Mouse (Mus musculus) colon, adult 2 months (tissue): ENCODE results near the gene Fam50a. TPM values are rescaled to one million over a fixed set of nuclear protein-coding genes. Genes with fewer than 3 reads are reported as not detected.

Experiments used
- polyA plus RNA-seq: library from polyadenylated mRNA; depleted of rRNA; stranded (reverse); fragments of >200 nt; gene quantifications from 2 replicates; pipeline ENCODE4 v1.2.3, GENCODE M21; 2012; rRNA removed

Fam50a gene
- 11.6 and 17.5 TPM in 2 replicates for polyA plus RNA-seq

GRCm38 (mm10) chrX:74312540-74313464 is at the start of gene Fam50a:
Fam50a (plus strand) TSS chrX:74313033.

GRCm38 (mm10) chrX:74270062-74270901 is 42.6 kb upstream of the Fam50a start, which contains the start of gene Rpl10:
Rpl10 (plus strand) TSS chrX:74270812.

GRCm38 (mm10) chrX:74281732-74282394 is 31.0 kb upstream of the Fam50a start, which contains the start of the genes Taz and Dnase1l1:
Taz (plus strand) TSS chrX:74281912.
Dnase1l1 (minus strand) TSS chrX:74282337.

GRCm38 (mm10) chrX:74296538-74297448 is 16.0 kb upstream of the Fam50a start, which contains the start of gene Atp6ap1:
Atp6ap1 (plus strand) TSS chrX:74297097.

GRCm38 (mm10) chrX:74304867-74305700 is 7.7 kb upstream of the Fam50a start, which contains the start of gene Gdi1:
Gdi1 (plus strand) TSS chrX:74304998.

GRCm38 (mm10) chrX:74328725-74329161 is 15.9 kb downstream of the Fam50a start, which contains the start of gene Plxna3:
Plxna3 (plus strand) TSS chrX:74329066.

GRCm38 (mm10) chrX:74353467-74353770 is 40.6 kb downstream of the Fam50a start, which contains the start of gene Lage3:
Lage3 (minus strand) TSS chrX:74353618.

Other genes starting within 250 kb of the Fam50a start
- gene Opn1mw, start 185.6 kb upstream of the Fam50a start, polyA plus RNA-seq: not detected in 2 replicates
- gene Mecp2, start 177.7 kb upstream of the Fam50a start, polyA plus RNA-seq: 3.6 and 3.7 TPM in 2 replicates
- gene Tex28, start 145.2 kb upstream of the Fam50a start, polyA plus RNA-seq: not detected in 2 replicates
- not detected in 2 replicates for gene Tktl1, start 135.8 kb upstream of the Fam50a start, polyA plus RNA-seq
- gene Flna, start 63.2 kb upstream of the Fam50a start, polyA plus RNA-seq: 985 and 1,044 TPM in 2 replicates
- 48.3 and 63.7 TPM in 2 replicates for gene Emd, start 58.3 kb upstream of the Fam50a start, polyA plus RNA-seq
- 1,225 and 1,400 TPM in 2 replicates for gene Rpl10, start 42.2 kb upstream of the Fam50a start, polyA plus RNA-seq
- 121 and 127 TPM in 2 replicates for gene Taz, start 31.1 kb upstream of the Fam50a start, polyA plus RNA-seq
- gene Dnase1l1, start 30.7 kb upstream of the Fam50a start, polyA plus RNA-seq: 18.3 and 18.9 TPM in 2 replicates
- 324 and 365 TPM in 2 replicates for gene Atp6ap1, start 15.9 kb upstream of the Fam50a start, polyA plus RNA-seq
- gene Gdi1, start 8.0 kb upstream of the Fam50a start, polyA plus RNA-seq: 94.5 and 119 TPM in 2 replicates
- gene Plxna3, start 16.0 kb downstream of the Fam50a start, polyA plus RNA-seq: 13.9 and 16.8 TPM in 2 replicates
- gene Lage3, start 40.6 kb downstream of the Fam50a start, polyA plus RNA-seq: 35.5 and 37.4 TPM in 2 replicates
- 38.4 and 49.9 TPM in 2 replicates for gene Ubl4a, start 60.2 kb downstream of the Fam50a start, polyA plus RNA-seq
- 19.5 and 23.5 TPM in 2 replicates for gene Slc10a3, start 60.3 kb downstream of the Fam50a start, polyA plus RNA-seq
- 50.3 and 57.9 TPM in 2 replicates for gene Fam3a, start 80.2 kb downstream of the Fam50a start, polyA plus RNA-seq
- gene Ikbkg, start 80.3 kb downstream of the Fam50a start, polyA plus RNA-seq: 11.9 and 17.9 TPM in 2 replicates
- gene G6pdx, start 116.2 kb downstream of the Fam50a start, polyA plus RNA-seq: 25.1 and 31.0 TPM in 2 replicates
- not detected in 2 replicates for gene Gm6880, start 168.4 kb downstream of the Fam50a start, polyA plus RNA-seq